ENCODE assay signal across 8 mouse cellular contexts in the genomic region with DNA sequence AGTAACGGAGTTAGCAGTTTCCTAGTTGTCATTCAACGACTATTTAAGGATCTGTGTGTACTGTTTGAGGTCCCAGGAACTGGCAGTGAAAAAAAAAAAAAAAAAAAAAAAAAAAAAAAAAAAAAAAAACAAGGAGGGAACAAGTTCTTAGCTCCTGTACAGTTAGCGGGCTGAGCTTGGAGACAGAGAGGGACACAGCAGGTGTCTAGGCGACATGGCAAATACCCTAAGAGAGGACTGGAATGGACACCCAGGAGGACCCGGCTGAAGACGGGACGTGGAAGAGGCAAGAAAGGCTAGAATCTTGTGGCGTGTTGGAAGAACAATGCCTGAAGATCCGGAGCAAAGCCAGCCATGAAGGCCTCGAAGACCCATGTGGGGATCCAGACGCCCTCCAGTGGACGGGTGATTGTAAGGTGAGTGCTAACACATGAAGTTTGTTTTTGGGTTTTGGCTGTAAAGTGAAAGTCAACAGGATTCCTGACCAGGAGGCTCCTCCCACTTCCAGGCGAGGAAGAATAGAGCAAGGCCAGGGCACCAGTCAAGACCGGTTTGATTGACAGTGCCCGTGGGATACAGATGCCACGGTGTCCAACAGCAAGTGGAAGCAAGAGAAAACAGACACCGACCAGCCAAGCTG. TPM values are rescaled to one million over a fixed set of nuclear protein-coding genes. Genes with fewer than 3 reads are reported as not detected.
DNase-seq lines count a peak whose midpoint lies in the region; ATAC-seq and TF ChIP-seq lines count a peak whose summit lies in the region.

No protein-coding gene starts in this region.

- TF ChIP-seq CTCF in intestine, postnatal 0 days (IDR thresholded peaks at IDR 0.05; ENCODE audit: low read depth) = peak; percentile 66

- H3K36me3 ChIP-seq in embryonic facial prominence, embryonic 13.5 days = no peaks in the 10 kb centered on the region
- H3K36me3 ChIP-seq in intestine, postnatal 0 days (ENCODE audit: control insufficient read depth, insufficient read depth) = no peaks in the 10 kb centered on the region

- H3K4me3 ChIP-seq in embryonic facial prominence, embryonic 13.5 days = peak overlapping the region; percentile 9; the same call in 1 of the 2 replicates
- H3K4me3 ChIP-seq in intestine, postnatal 0 days (ENCODE audit: low read depth, low read length) = peak overlapping the region; percentile 29

- intact Hi-C loops in left cerebral cortex, postnatal 14 days (cut with DNase I) = no loop called here

- DNase-seq in ovary, postnatal 36 days (ENCODE audit: low spot score) = peak; percentile 16
- DNase-seq in ovary, postnatal 10 days (ENCODE audit: low spot score) = no peak
- DNase-seq in lung, adult 18-20 months = peak; percentile 69 to 80
- DNase-seq in yolk sac, embryonic 10.5 days (ENCODE audit: low spot score) = peak; percentile 50
- DNase-seq in left cerebral cortex, postnatal 14 days (ENCODE audit: low spot score in 2 of 2) = no peak
- no peak for DNase-seq in frontal cortex, postnatal 25 days (ENCODE audit: low spot score in 2 of 2)

- H3K4me1 ChIP-seq in embryonic facial prominence, embryonic 13.5 days = peaks cover 23% of the 10 kb centered on the region
- no peaks in the 10 kb centered on the region for H3K4me1 ChIP-seq in intestine, postnatal 0 days (replicated peaks; ENCODE audit: control insufficient read depth, insufficient read depth, low read length)

- no peaks in the 10 kb centered on the region for H3K9me3 ChIP-seq in embryonic facial prominence, embryonic 13.5 days
- no peaks in the 10 kb centered on the region for H3K9me3 ChIP-seq in intestine, postnatal 0 days (ENCODE audit: control insufficient read depth)

- H3K9ac ChIP-seq in embryonic facial prominence, embryonic 13.5 days = no peak overlapping the region
- H3K9ac ChIP-seq in intestine, postnatal 0 days (ENCODE audit: low read depth, low read length) = peak overlapping the region; percentile 22; the same call in 1 of the 2 replicates

- H3K27me3 ChIP-seq in embryonic facial prominence, embryonic 13.5 days = no peaks in the 10 kb centered on the region
- no peaks in the 10 kb centered on the region for H3K27me3 ChIP-seq in intestine, postnatal 0 days (replicated peaks; ENCODE audit: control insufficient read depth, insufficient read depth, low read length)

- peak overlapping the region; percentile 21 for H3K4me2 ChIP-seq in embryonic facial prominence, embryonic 13.5 days
- H3K4me2 ChIP-seq in intestine, postnatal 0 days (replicated peaks; ENCODE audit: low read depth) = peak overlapping the region; percentile 63

- 29% methylated on average over 17 of the region's 17 CpGs for WGBS in embryonic facial prominence, embryonic 13.5 days
- WGBS in intestine, postnatal 0 days = 24% methylated on average over 17 of the region's 17 CpGs

- no peak for ATAC-seq in embryonic facial prominence, embryonic 13.5 days (ENCODE audit: insufficient number of reproducible peaks, insufficient read depth, low FRiP score, low TSS enrichment, low read depth)
- ATAC-seq in intestine, postnatal 0 days = peak; percentile 78

- no peak overlapping the region for H3K27ac ChIP-seq in embryonic facial prominence, embryonic 13.5 days
- no peak overlapping the region for H3K27ac ChIP-seq in intestine, postnatal 0 days (ENCODE audit: low read depth, low read length)

RNA-seq across cellular contexts. Expression of a gene that starts 8.6 kb away (rescaled TPM):
- 13.6 and 16.1 TPM in 2 replicates for polyA plus RNA-seq in embryonic facial prominence, embryonic 13.5 days (2015; fragmentation: Nextera tagmentation; extraction: Ambion mirVana)
- polyA plus RNA-seq in intestine, postnatal 0 days (2015; fragmentation: Nextera tagmentation; extraction: Ambion mirVana) = 83.6 and 84.5 TPM in 2 replicates
- under 1 TPM; 0.17 to 0.20 TPM for total RNA-seq in left cerebral cortex, postnatal 14 days (2021)

RNA-seq across cellular contexts. Expression of a gene that starts 47.0 kb away (rescaled TPM):
- polyA plus RNA-seq in embryonic facial prominence, embryonic 13.5 days (2015; fragmentation: Nextera tagmentation; extraction: Ambion mirVana) = 13.0 and 13.3 TPM in 2 replicates
- polyA plus RNA-seq in intestine, postnatal 0 days (2015; fragmentation: Nextera tagmentation; extraction: Ambion mirVana) = 3.3 and 3.7 TPM in 2 replicates
- 1 to 10 TPM; 4.2 to 4.5 TPM for total RNA-seq in left cerebral cortex, postnatal 14 days (2021)

Comparison
In these comparisons a context has a peak if more than half of its experiments do, and no peak if none do; other contexts are left out.
1. DNase-seq: peak in ovary, postnatal 36 days (single experiment), lung, adult 18-20 months (2 of 2) and yolk sac, embryonic 10.5 days (single experiment); none in ovary, postnatal 10 days (single experiment), left cerebral cortex, postnatal 14 days (0 of 2) and frontal cortex, postnatal 25 days (0 of 2).